Mouse (Mus musculus) lung, embryonic 15.5 days (tissue): ENCODE results near the gene Rapgef2. TPM values are rescaled to one million over a fixed set of nuclear protein-coding genes. Genes with fewer than 3 reads are reported as not detected.
A peak's percentile ranks its signal among the peaks of the same experiment; 100 is the strongest.

Source experiments
- ATAC-seq: fragments of 200-750 bp; cut with Nextera tagmentation; 2 replicates; pipeline ENCODE4 v1.8.0; 2017; ENCODE audit warnings: moderate number of reproducible peaks, borderline replicate concordance; ENCODE audit not compliant: low FRiP score, low TSS enrichment; ENCODE audit errors: extremely low read depth
- H3K27ac ChIP-seq: fragments of 300-500 bp; sonication (generic); 2 replicates; pipeline ENCODE4 v1.5.1; 2015; ENCODE audit warnings: moderate library complexity, mild to moderate bottlenecking, inconsistent platforms
- H3K27me3 ChIP-seq: fragments of 300-500 bp; sonication (generic); 2 replicates; pipeline ENCODE4 v1.6.1; 2015; ENCODE audit warnings: inconsistent platforms
- H3K36me3 ChIP-seq: fragments of 300-500 bp; sonication (generic); 2 replicates; pipeline ENCODE4 v1.6.1; 2015; ENCODE audit warnings: inconsistent platforms
- H3K4me1 ChIP-seq: fragments of 300-500 bp; sonication (generic); 2 replicates; pipeline ENCODE4 v1.6.1; 2015; ENCODE audit warnings: inconsistent platforms
- H3K4me2 ChIP-seq: fragments of 300-500 bp; sonication (generic); 2 replicates; pipeline ENCODE4 v1.6.1; 2015; ENCODE audit warnings: inconsistent platforms, mild to moderate bottlenecking, moderate library complexity
- H3K4me3 ChIP-seq: fragments of 300-500 bp; sonication (generic); 2 replicates; pipeline ENCODE4 v1.5.1; 2015; ENCODE audit warnings: mild to moderate bottlenecking, inconsistent platforms
- H3K9ac ChIP-seq: fragments of 300-500 bp; sonication (generic); 2 replicates; pipeline ENCODE4 v1.6.1; 2015; ENCODE audit warnings: inconsistent platforms
- H3K9me3 ChIP-seq: fragments of 300-500 bp; sonication (generic); 2 replicates; pipeline ENCODE4 v1.6.1; 2016; ENCODE audit warnings: inconsistent platforms
- WGBS: fragments of 180-500 bp; shearing (Covaris S2); methylation state at CpG from one replicate; pipeline ENCODE4 v1.1.7; 2015; 5-methylcytosine and 5-hydroxymethylcytosine counted together
- polyA plus RNA-seq: library from polyadenylated mRNA; unstranded; fragments of >200 nt; fragmentation: Nextera tagmentation; extraction: Ambion mirVana; gene quantifications from 2 replicates; pipeline ENCODE4 v1.2.1, GENCODE M21; 2015

Rapgef2 gene
- polyA plus RNA-seq, 1 experiment from 2014 or later: 6.2 TPM

DNA sequence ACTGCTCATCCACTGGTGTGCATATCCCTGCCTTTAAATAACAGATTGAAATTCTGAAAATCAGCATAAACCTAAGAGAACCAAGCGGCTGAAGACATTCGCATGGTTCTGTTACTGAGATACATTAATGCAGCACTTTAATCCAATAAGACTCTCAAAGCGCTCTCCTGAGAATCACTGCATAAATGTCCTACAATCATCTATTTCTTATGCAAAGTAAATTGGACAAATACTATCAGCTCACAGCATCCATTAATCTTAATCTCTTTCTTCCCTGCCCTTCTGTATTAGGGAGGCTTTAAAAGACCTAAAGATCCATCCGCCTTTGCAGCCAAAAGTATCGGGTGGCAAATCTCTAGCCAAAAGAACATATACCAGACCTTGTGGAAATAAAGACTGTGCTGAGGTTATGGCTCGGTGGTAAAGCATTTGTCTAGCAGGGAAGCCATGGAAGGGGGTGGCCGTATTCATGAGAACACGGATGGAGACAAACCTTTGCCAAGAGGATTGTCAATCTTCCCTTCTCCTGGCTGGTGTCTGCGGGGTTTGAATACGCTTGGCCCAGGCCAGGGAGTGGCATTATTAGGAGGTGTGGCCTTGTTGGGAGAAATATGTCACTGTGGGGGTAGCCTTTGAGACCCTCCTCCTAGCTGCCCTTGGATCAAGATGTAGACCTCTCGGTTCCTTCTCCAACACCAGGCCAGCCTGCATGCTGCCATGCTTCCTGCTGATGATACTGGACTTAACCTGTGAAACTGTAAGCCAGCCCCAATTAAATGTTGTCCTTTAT lies 10.3 kb downstream of the Rapgef2 start:
- Histone ChIP-seq H3K27me3 (no peaks in the 10 kb centered on the region), H3K36me3 (no peaks in the 10 kb centered on the region), H3K9me3 (no peaks in the 10 kb centered on the region), H3K9ac (no peak overlapping the region), H3K4me2 (no peak overlapping the region), H3K4me3 (no peak overlapping the region), H3K4me1 (peaks cover 28% of the 10 kb centered on the region), H3K27ac (no peak overlapping the region)
- 81% methylated on average over 11 of the region's 11 CpGs for WGBS
- ATAC-seq: no peak

DNA sequence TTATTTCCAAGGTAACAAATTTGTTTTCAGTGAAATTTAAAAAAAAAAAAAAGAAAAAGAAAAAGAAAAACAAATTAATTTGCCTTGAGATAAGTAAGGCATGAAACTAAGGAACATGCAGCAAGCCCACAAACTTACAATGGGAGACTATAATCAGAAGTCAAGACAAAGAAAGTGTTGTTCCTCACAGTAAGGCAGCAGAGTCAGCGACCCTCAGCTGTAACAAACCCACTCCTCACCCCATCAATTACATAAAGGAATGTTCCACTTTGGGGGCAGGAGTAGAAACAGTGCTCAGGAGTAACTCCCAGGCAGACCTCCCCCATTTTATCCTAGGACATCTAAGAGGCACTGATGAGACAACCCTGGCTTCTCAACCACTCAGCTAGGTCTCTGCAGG lies 13.0 kb downstream of the Rapgef2 start:
- Histone ChIP-seq H3K27me3 (no peaks in the 10 kb centered on the region), H3K4me1 (peaks cover 25% of the 10 kb centered on the region), H3K9ac (no peak overlapping the region), H3K4me2 (no peak overlapping the region), H3K9me3 (no peaks in the 10 kb centered on the region), H3K36me3 (no peaks in the 10 kb centered on the region), H3K27ac (no peak overlapping the region), H3K4me3 (no peak overlapping the region)
- WGBS: 12% methylated on average over 1 of the region's 1 CpGs
- no peak for ATAC-seq

DNA sequence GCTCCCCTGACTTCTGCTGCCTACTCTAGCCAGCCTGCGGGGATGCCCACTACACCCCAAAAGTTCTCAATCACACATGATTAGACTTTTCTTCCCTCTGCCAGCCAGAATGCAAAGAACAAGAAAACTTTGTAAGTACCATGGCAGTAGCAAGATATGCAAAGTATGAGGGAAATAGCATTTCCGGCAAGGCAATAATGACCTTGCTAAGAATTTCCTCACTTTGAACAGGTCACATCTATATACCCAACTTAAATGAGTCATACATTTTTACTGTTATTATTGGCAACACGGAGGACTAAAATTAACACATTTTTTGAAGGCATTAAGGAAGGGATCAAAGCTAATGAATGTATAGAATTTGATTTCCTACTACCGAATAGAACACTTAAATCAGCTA lies 13.4 kb downstream of the Rapgef2 start:
- no peak overlapping the region for H3K27ac ChIP-seq
- WGBS: 61% methylated on average over 4 of the region's 4 CpGs

DNA sequence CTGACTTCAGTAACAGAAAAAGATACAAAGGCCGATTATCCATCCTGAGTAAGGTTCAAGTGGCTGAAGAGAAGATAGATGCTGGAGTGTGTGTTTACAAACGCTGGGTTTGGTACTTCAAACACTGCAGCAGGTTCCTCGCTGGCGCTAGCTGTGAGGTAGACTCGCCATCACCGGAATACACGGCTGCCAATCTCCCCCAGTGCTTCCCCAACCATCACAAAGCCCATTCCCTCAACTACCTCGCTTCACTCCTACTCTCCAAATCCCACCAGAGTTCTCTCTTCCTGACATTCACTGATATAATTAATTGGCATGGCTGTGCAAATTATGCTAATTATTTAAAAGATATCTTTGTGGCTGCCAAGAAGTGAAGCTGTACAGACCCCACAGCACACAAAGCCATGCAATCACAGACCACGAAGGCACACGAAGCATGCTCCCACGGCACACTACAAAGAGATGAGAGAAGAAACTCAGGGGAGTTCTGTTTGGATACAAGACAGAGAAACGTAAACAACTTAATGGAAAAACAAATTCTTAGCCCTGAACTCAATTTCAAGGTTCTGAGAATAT lies 15.2 kb downstream of the Rapgef2 start:
- no peaks in the 10 kb centered on the region for H3K27me3 ChIP-seq
- no peak for ATAC-seq
- peaks cover 15% of the 10 kb centered on the region for H3K4me1 ChIP-seq
- 42% methylated on average over 12 of the region's 12 CpGs for WGBS
- no peak overlapping the region for H3K4me2 ChIP-seq
- H3K9me3 ChIP-seq: no peaks in the 10 kb centered on the region
- H3K27ac ChIP-seq: no peak overlapping the region
- no peak overlapping the region for H3K9ac ChIP-seq
- no peaks in the 10 kb centered on the region for H3K36me3 ChIP-seq
- no peak overlapping the region for H3K4me3 ChIP-seq

More for the DNA sequence above, 13.4 kb downstream of the Rapgef2 start:
- Histone ChIP-seq H3K9me3 (no peaks in the 10 kb centered on the region), H3K9ac (no peak overlapping the region), H3K4me2 (no peak overlapping the region), H3K4me1 (peaks cover 22% of the 10 kb centered on the region), H3K27me3 (no peaks in the 10 kb centered on the region), H3K36me3 (no peaks in the 10 kb centered on the region), H3K4me3 (no peak overlapping the region)
- ATAC-seq: no peak

DNA sequence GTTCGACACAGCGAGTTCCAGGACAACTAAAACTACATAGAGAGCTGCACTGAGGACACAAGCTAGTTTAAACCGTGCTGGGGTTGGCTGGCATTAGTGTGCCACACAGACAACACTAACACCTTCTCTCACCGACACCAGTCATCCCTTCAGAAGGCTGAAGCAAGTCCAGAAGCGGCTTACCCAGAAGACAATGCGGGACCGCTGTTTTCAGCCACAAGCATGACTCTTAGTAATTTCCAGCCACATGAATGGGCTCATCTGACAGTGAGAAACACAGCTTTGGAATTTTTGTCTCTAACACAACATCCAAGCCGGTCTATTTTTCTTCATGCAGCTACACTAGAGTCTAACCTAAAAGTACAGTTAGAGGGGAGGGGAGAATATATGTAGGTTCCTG lies 16.4 kb downstream of the Rapgef2 start:
- no peak overlapping the region for H3K4me3 ChIP-seq
- no peak overlapping the region for H3K4me2 ChIP-seq
- H3K36me3 ChIP-seq: no peaks in the 10 kb centered on the region
- no peak overlapping the region for H3K27ac ChIP-seq
- H3K9ac ChIP-seq: no peak overlapping the region
- peaks cover 14% of the 10 kb centered on the region for H3K4me1 ChIP-seq
- WGBS: 83% methylated on average over 8 of the region's 8 CpGs
- ATAC-seq: no peak
- H3K9me3 ChIP-seq: no peaks in the 10 kb centered on the region
- H3K27me3 ChIP-seq: no peaks in the 10 kb centered on the region

DNA sequence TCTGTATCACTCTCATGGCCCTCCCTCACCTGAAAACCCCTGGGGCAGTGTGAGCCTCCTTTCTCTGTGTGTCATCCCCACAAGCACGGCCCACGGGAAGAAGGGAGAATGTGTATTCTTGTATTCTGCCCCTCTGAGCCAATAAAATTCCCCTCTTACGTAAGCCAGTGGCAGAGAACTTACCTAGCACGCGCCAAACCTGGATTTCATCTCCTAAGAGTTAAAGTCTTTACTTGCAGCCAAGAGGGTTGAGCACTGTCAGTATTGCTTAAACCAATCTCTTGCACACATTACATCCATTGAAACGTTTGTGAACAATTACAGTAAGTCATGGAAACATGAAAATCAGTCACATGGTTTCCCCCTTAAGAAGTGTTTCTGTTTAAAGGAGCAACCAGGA lies 19.3 kb downstream of the Rapgef2 start:
- 71% methylated on average over 6 of the region's 6 CpGs for WGBS
- Histone ChIP-seq H3K27me3 (no peaks in the 10 kb centered on the region), H3K4me2 (no peak overlapping the region), H3K9me3 (no peaks in the 10 kb centered on the region), H3K27ac (no peak overlapping the region), H3K4me3 (no peak overlapping the region), H3K36me3 (no peaks in the 10 kb centered on the region), H3K9ac (no peak overlapping the region), H3K4me1 (no peaks in the 10 kb centered on the region)
- no peak for ATAC-seq

DNA sequence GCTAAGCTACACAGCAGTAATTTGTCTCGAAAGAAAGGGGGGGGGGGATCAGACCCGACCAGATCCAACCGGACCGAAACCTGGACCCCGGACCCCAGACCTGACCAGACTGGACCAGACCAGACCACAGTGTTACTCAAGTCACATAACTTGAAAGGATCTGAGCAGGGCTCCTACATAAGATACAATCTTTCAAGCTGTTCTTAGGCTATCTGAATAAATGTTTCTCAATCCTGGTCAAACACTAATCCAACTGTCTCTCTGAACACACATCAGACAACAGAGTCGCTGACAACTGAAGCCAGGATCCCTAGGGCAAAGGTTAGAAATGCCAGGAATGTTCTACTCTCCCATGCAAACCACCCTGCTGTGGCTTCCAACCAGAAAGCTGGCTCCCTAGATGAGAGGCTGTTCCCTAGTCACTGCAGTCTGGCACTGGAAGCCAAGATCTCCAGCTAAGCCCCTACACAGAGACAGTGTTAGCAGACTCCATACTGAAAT lies 24.5 kb downstream of the Rapgef2 start:
- ATAC-seq: peak; percentile 46; the same call in 1 of the 2 replicates
- Histone ChIP-seq H3K4me2 (no peak overlapping the region), H3K4me1 (no peaks in the 10 kb centered on the region), H3K9ac (no peak overlapping the region), H3K27ac (no peak overlapping the region), H3K36me3 (no peaks in the 10 kb centered on the region), H3K9me3 (no peaks in the 10 kb centered on the region), H3K4me3 (no peak overlapping the region), H3K27me3 (no peaks in the 10 kb centered on the region)
- 67% methylated on average over 6 of the region's 6 CpGs for WGBS

DNA sequence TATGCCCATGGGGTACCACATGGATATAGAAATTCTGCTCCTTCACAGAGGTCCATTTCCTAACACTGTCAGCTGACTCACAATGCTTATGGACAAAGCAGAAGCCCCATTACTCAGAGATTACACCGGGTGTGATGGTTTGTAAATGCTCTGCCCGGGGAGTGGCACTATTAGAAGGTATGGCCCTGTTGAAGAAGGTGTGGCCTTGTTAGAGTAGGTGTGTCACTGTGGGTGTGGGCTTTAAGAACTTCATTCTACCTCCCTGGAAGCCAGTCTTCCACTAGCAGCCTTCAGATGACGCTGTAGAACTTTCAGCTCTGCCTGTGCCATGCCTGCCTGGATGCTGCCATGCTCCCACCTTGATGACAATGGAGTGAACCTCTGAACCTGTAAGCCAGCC lies 32.3 kb downstream of the Rapgef2 start:
- H3K4me3 ChIP-seq: no peak overlapping the region
- peaks cover 3% of the 10 kb centered on the region; the same call in 1 of the 2 replicates for H3K4me1 ChIP-seq
- H3K9me3 ChIP-seq: no peaks in the 10 kb centered on the region
- H3K27ac ChIP-seq: no peak overlapping the region
- H3K27me3 ChIP-seq: no peaks in the 10 kb centered on the region
- H3K36me3 ChIP-seq: no peaks in the 10 kb centered on the region
- ATAC-seq: no peak
- no peak overlapping the region for H3K9ac ChIP-seq
- 84% methylated on average over 3 of the region's 3 CpGs for WGBS
- H3K4me2 ChIP-seq: no peak overlapping the region

DNA sequence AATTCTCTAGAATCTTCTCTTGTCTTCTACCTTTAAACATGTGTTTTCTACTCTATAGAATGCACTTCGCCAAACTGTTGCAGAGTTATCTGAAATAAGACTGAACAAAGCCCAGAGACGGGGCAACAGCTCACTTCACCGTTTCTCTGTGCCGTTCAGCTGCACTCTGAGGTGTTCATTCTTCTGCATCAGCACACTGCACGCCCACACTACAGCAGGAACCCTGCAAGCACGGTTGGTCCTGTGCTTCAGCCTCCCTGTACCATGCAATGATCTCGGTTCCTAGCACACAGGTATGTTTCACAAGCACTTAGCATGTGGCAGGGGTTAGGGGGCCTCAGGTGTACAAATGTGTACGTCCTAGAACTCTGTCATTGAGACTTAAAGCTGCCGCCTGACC lies 32.9 kb downstream of the Rapgef2 start:
- no peaks in the 10 kb centered on the region for H3K27me3 ChIP-seq
- peak overlapping the region; percentile 10; the same call in 1 of the 2 replicates for H3K27ac ChIP-seq
- no peak for ATAC-seq
- H3K4me1 ChIP-seq: peaks cover 3% of the 10 kb centered on the region; the same call in 1 of the 2 replicates
- no peak overlapping the region for H3K4me2 ChIP-seq
- no peaks in the 10 kb centered on the region for H3K36me3 ChIP-seq
- H3K9me3 ChIP-seq: no peaks in the 10 kb centered on the region
- no peak overlapping the region for H3K4me3 ChIP-seq
- no peak overlapping the region for H3K9ac ChIP-seq
- 66% methylated on average over 9 of the region's 9 CpGs for whole genome bisulfite sequencing

DNA sequence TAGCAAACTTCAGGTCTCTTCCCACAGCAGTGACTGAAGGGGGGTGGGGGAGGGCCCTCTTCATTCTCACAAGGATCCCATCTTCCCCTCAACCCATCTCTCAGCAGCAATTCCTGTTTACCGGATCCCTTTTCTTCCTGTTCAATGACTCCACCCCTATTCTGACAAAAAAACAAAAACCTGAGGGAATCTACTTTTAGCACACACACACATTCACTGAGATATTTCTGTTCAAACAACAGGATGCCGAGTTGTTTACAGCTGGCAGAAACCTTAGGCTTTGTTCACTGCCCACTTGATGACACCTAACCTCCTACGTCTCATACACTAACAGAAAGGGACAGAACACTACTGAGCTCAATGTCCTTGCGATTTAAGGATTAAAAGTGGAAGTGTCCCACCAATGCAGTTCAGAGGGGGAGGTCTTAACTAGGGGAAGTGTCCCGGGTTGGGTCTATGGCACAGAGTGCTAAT lies 33.4 kb downstream of the Rapgef2 start:
- no peaks in the 10 kb centered on the region for H3K27me3 ChIP-seq
- no peaks in the 10 kb centered on the region for H3K9me3 ChIP-seq
- peaks cover 3% of the 10 kb centered on the region; the same call in 1 of the 2 replicates for H3K4me1 ChIP-seq
- peak overlapping the region; percentile 48 for H3K27ac ChIP-seq
- no peak overlapping the region for H3K4me3 ChIP-seq
- H3K36me3 ChIP-seq: no peaks in the 10 kb centered on the region
- 51% methylated on average over 5 of the region's 5 CpGs for WGBS
- no peak overlapping the region for H3K4me2 ChIP-seq
- no peak; the same call in 1 of the 2 replicates for ATAC-seq
- no peak overlapping the region for H3K9ac ChIP-seq

DNA sequence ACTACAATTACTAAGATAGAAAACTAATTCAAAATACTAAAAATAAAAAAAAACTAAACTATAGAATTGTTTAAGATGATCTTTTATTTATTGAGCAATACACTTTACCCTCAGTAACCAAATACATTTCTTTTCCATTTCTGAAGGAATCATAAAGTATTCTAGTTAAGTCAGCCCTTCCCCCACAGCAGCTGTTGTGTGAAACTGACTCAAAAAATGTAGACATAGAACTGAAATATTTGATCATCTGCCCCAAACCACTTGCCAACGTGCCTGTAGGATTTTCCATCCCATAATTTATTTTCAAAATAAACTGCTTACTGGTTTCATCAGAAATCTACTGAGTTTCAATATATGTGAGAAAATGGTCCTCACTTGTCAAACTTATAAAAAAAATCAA lies 36.4 kb downstream of the Rapgef2 start:
- no peaks in the 10 kb centered on the region for H3K36me3 ChIP-seq
- H3K4me2 ChIP-seq: no peak overlapping the region
- no peak overlapping the region for H3K4me3 ChIP-seq
- 28% methylated on average over 1 of the region's 1 CpGs for WGBS
- no peak overlapping the region for H3K27ac ChIP-seq
- no peak for ATAC-seq
- H3K4me1 ChIP-seq: peaks cover 6% of the 10 kb centered on the region
- no peaks in the 10 kb centered on the region for H3K27me3 ChIP-seq
- no peaks in the 10 kb centered on the region for H3K9me3 ChIP-seq
- H3K9ac ChIP-seq: no peak overlapping the region

DNA sequence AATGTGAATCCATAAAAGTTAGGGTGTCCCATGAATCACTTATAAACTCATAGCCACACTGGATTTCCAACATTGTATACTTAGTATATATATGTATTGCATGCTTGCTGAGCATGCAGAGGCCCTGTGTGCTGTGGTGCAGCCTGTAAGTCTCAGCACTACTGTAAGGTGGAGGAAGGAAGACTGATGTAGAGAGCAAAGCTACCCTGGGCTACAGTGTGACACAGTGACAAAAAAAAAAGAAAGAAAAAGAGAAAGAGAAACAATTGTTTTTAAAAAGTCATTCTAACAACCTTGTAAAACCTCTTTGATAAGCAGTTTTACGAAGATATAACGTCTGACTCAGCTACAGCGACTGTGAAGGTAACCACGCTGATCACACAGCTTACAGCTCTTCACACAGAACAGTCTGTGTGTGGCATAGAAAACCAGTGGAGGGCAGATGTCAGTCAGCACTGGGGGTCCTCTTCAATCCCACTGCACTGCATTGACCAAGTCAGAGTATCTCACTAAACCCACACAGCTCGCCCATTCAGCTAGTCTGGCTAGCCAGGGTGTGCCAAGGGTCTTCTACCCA lies 37.6 kb downstream of the Rapgef2 start:
- Histone ChIP-seq H3K27ac (no peak overlapping the region), H3K4me3 (no peak overlapping the region), H3K9ac (no peak overlapping the region), H3K27me3 (no peaks in the 10 kb centered on the region), H3K4me1 (peaks cover 6% of the 10 kb centered on the region), H3K4me2 (no peak overlapping the region), H3K36me3 (no peaks in the 10 kb centered on the region), H3K9me3 (no peaks in the 10 kb centered on the region)
- WGBS: 87% methylated on average over 5 of the region's 5 CpGs
- ATAC-seq: no peak
